Mouse (Mus musculus): Measurements from ENCODE around the gene Aacs. TPM values are rescaled to one million over a fixed set of nuclear protein-coding genes. Genes with fewer than 3 reads are reported as not detected.

The Aacs gene
- total and polyA plus RNA-seq, 2 experiments from 2014 or later = 4.8 to 13.9 TPM

- 86% methylated on average over 7 of the region's 7 CpGs for WGBS
- Histone ChIP-seq H3K36me3 (replicated peaks; ENCODE audit: control insufficient read depth, insufficient read depth, low read length) (peaks cover 9% of the 10 kb centered on the region; the same call in 1 of the 2 replicates), H3K27me3 (ENCODE audit: control insufficient read depth, insufficient read depth, low read length) (no peaks in the 10 kb centered on the region), H3K4me3 (ENCODE audit: low read depth, low read length) (no peak overlapping the region), H3K4me2 (ENCODE audit: low read depth, low read length) (no peak overlapping the region), H3K9ac (replicated peaks; ENCODE audit: low read depth, low read length) (no peak overlapping the region), H3K4me1 (ENCODE audit: control insufficient read depth, insufficient read depth) (no peaks in the 10 kb centered on the region), H3K9me3 (replicated peaks; ENCODE audit: control insufficient read depth, low read length) (no peaks in the 10 kb centered on the region), H3K27ac (ENCODE audit: low read depth) (no peak overlapping the region)
- ATAC-seq (ENCODE audit: insufficient read depth, low read depth) = no peak
- TF ChIP-seq CTCF (IDR thresholded peaks at IDR 0.05; ENCODE audit: low read depth) = no peak
- TF ChIP-seq EP300 (IDR thresholded peaks at IDR 0.05; ENCODE audit: low read depth) = no peak
- no peak for DNase-seq (ENCODE audit: low spot score)
Observed at GRCm38 (mm10) chr5:125482474-125482873, 6.9 kb downstream of the Aacs start.

- H3K9me3 ChIP-seq (replicated peaks; ENCODE audit: control insufficient read depth, low read length) = no peaks in the 10 kb centered on the region
- ATAC-seq (ENCODE audit: insufficient read depth, low read depth) = no peak
- H3K4me3 ChIP-seq (ENCODE audit: low read depth, low read length) = no peak overlapping the region
- WGBS = 79% methylated on average over 5 of the region's 6 CpGs
- H3K27me3 ChIP-seq (ENCODE audit: control insufficient read depth, insufficient read depth, low read length) = no peaks in the 10 kb centered on the region
- TF ChIP-seq CTCF (IDR thresholded peaks at IDR 0.05; ENCODE audit: low read depth) (no peak), EP300 (IDR thresholded peaks at IDR 0.05; ENCODE audit: low read depth) (no peak)
- no peak overlapping the region for H3K4me2 ChIP-seq (ENCODE audit: low read depth, low read length)
- DNase-seq (ENCODE audit: low spot score) = no peak
- H3K36me3 ChIP-seq (replicated peaks; ENCODE audit: control insufficient read depth, insufficient read depth, low read length) = peaks cover 9% of the 10 kb centered on the region
- no peaks in the 10 kb centered on the region for H3K4me1 ChIP-seq (ENCODE audit: control insufficient read depth, insufficient read depth)
- H3K27ac ChIP-seq (ENCODE audit: low read depth) = no peak overlapping the region
- no peak overlapping the region for H3K9ac ChIP-seq (replicated peaks; ENCODE audit: low read depth, low read length)
Observed at GRCm38 (mm10) chr5:125483712-125484611, 8.3 kb downstream of the Aacs start.

- H3K4me1 ChIP-seq (ENCODE audit: control insufficient read depth, insufficient read depth) = no peaks in the 10 kb centered on the region
- ATAC-seq (ENCODE audit: insufficient read depth, low read depth) = no peak
- no peak overlapping the region for H3K4me3 ChIP-seq (ENCODE audit: low read depth, low read length)
- no peaks in the 10 kb centered on the region for H3K27me3 ChIP-seq (ENCODE audit: control insufficient read depth, insufficient read depth, low read length)
- TF ChIP-seq EP300 (IDR thresholded peaks at IDR 0.05; ENCODE audit: low read depth) (no peak), CTCF (IDR thresholded peaks at IDR 0.05; ENCODE audit: low read depth) (no peak)
- H3K27ac ChIP-seq (ENCODE audit: low read depth) = no peak overlapping the region
- WGBS = 79% methylated on average over 4 of the region's 4 CpGs
- no peak overlapping the region for H3K4me2 ChIP-seq (ENCODE audit: low read depth, low read length)
- H3K9me3 ChIP-seq (replicated peaks; ENCODE audit: control insufficient read depth, low read length) = no peaks in the 10 kb centered on the region
- H3K36me3 ChIP-seq (replicated peaks; ENCODE audit: control insufficient read depth, insufficient read depth, low read length) = peaks cover 9% of the 10 kb centered on the region
- no peak for DNase-seq (ENCODE audit: low spot score)
- no peak overlapping the region for H3K9ac ChIP-seq (replicated peaks; ENCODE audit: low read depth, low read length)
Observed at GRCm38 (mm10) chr5:125485031-125485778, 9.6 kb downstream of the Aacs start.

GRCm38 (mm10) chr5:125486088-125486487 is 10.5 kb downstream of the Aacs start:
- 57% methylated on average over 1 of the region's 1 CpGs for WGBS
- Histone ChIP-seq H3K4me3 (ENCODE audit: low read depth, low read length) (no peak overlapping the region), H3K27ac (ENCODE audit: low read depth) (no peak overlapping the region), H3K9me3 (replicated peaks; ENCODE audit: control insufficient read depth, low read length) (no peaks in the 10 kb centered on the region), H3K27me3 (ENCODE audit: control insufficient read depth, insufficient read depth, low read length) (no peaks in the 10 kb centered on the region), H3K4me1 (ENCODE audit: control insufficient read depth, insufficient read depth) (no peaks in the 10 kb centered on the region), H3K4me2 (ENCODE audit: low read depth, low read length) (no peak overlapping the region), H3K36me3 (replicated peaks; ENCODE audit: control insufficient read depth, insufficient read depth, low read length) (peaks cover 9% of the 10 kb centered on the region), H3K9ac (replicated peaks; ENCODE audit: low read depth, low read length) (no peak overlapping the region)
- TF ChIP-seq CTCF (IDR thresholded peaks at IDR 0.05; ENCODE audit: low read depth) (no peak), EP300 (IDR thresholded peaks at IDR 0.05; ENCODE audit: low read depth) (no peak)
- DNase-seq (ENCODE audit: low spot score) = no peak
- ATAC-seq (ENCODE audit: insufficient read depth, low read depth) = no peak

DNA sequence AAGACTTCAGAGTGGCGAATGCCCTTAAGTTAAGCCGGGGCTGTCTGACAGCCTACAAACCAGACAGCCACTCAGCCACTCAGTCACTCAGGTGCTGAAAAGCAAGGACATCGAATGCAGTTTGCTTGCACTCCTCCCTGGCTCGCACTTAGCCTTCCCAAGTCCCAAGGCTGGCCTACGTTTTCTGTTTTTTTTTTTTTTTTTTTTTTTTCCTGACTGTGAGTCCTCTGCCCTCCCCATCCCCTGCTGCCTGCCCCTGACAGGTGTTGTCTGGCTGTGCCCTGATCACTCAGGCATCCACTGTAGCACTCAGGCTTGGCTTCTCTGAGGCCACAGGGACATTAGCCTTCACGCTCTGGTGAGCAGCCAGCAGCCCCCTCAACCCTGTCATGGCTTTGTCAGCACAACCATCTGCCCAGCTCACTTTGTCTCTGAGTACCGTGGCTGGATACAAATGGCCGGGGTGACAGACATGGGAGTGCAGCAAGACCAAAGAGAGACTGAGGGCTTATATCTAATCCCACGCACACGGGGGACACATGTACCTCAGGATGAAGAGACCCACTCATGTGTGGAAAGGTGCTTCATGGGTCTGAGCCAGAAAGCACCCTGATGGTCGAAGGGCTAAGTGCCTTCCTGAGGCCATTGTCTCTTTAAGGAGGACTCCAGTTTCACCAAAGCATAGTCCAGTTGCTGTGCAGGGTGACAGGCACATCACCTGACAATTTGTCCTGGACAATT is 11.9 kb downstream of the Aacs start:
- no peaks in the 10 kb centered on the region for H3K9me3 ChIP-seq (replicated peaks; ENCODE audit: control insufficient read depth, low read length)
- H3K4me2 ChIP-seq (ENCODE audit: low read depth, low read length) = no peak overlapping the region
- DNase-seq (ENCODE audit: low spot score) = no peak
- no peaks in the 10 kb centered on the region for H3K27me3 ChIP-seq (ENCODE audit: control insufficient read depth, insufficient read depth, low read length)
- WGBS = 71% methylated on average over 11 of the region's 11 CpGs
- no peak overlapping the region for H3K9ac ChIP-seq (replicated peaks; ENCODE audit: low read depth, low read length)
- no peak for ATAC-seq (ENCODE audit: insufficient read depth, low read depth)
- peaks cover 8% of the 10 kb centered on the region for H3K36me3 ChIP-seq (replicated peaks; ENCODE audit: control insufficient read depth, insufficient read depth, low read length)
- TF ChIP-seq CTCF (IDR thresholded peaks at IDR 0.05; ENCODE audit: low read depth) (no peak), EP300 (IDR thresholded peaks at IDR 0.05; ENCODE audit: low read depth) (no peak)
- H3K27ac ChIP-seq (ENCODE audit: low read depth) = no peak overlapping the region
- no peaks in the 10 kb centered on the region for H3K4me1 ChIP-seq (ENCODE audit: control insufficient read depth, insufficient read depth)
- no peak overlapping the region for H3K4me3 ChIP-seq (ENCODE audit: low read depth, low read length)

Data from heart, postnatal 0 days (tissue).